Mouse (Mus musculus) heart, embryonic 15.5 days (tissue): ENCODE measurements around the gene Lrrc56. TPM values are rescaled to one million over a fixed set of nuclear protein-coding genes. Genes with fewer than 3 reads are reported as not detected.

Source experiments
- ATAC-seq: fragments of 200-750 bp; cut with Nextera tagmentation; replicated peaks from 2 replicates; pipeline ENCODE4 v1.8.0; 2017; ENCODE audit warnings: low read depth, moderate TSS enrichment; ENCODE audit not compliant: insufficient number of reproducible peaks, insufficient read depth, low FRiP score
- H3K27ac ChIP-seq: fragments of 300-500 bp; sonication (generic); 2 replicates; pipeline ENCODE4 v1.5.1; 2015; ENCODE audit warnings: mild to moderate bottlenecking, inconsistent platforms
- H3K27me3 ChIP-seq: fragments of 300-500 bp; sonication (generic); 2 replicates; pipeline ENCODE4 v1.6.1; 2015; ENCODE audit warnings: inconsistent platforms
- H3K36me3 ChIP-seq: fragments of 300-500 bp; sonication (generic); 2 replicates; pipeline ENCODE4 v1.6.1; 2015; ENCODE audit warnings: mild to moderate bottlenecking, inconsistent platforms
- H3K4me1 ChIP-seq: fragments of 300-500 bp; sonication (generic); replicated peaks from 2 replicates; pipeline ENCODE4 v1.6.1; 2015; ENCODE audit warnings: inconsistent platforms
- H3K4me2 ChIP-seq: fragments of 300-500 bp; sonication (generic); 2 replicates; pipeline ENCODE4 v1.6.1; 2015; ENCODE audit warnings: inconsistent platforms, mild to moderate bottlenecking, moderate library complexity
- H3K4me3 ChIP-seq: fragments of 300-500 bp; sonication (generic); 2 replicates; pipeline ENCODE4 v1.5.1; 2015; ENCODE audit warnings: mild to moderate bottlenecking, inconsistent platforms
- H3K9ac ChIP-seq: fragments of 300-500 bp; sonication (generic); 2 replicates; pipeline ENCODE4 v1.6.1; 2015; ENCODE audit warnings: mild to moderate bottlenecking, inconsistent platforms
- H3K9me3 ChIP-seq: fragments of 300-500 bp; sonication (generic); replicated peaks from 2 replicates; pipeline ENCODE4 v1.6.1; 2016; ENCODE audit warnings: inconsistent platforms
- WGBS: fragments of 180-500 bp; shearing (Covaris S2); methylation state at CpG from one replicate; pipeline ENCODE4 v1.1.7; 2015; ENCODE audit warnings: mixed read lengths; 5-methylcytosine and 5-hydroxymethylcytosine counted together
- polyA plus RNA-seq: library from polyadenylated mRNA; unstranded; fragments of >200 nt; fragmentation: Nextera tagmentation; extraction: Ambion mirVana; gene quantifications from 2 replicates; pipeline ENCODE4 v1.2.1, GENCODE M21; 2015

Gene Lrrc56
- polyA plus RNA-seq, 1 experiment from 2014 or later: 2.7 TPM

DNA sequence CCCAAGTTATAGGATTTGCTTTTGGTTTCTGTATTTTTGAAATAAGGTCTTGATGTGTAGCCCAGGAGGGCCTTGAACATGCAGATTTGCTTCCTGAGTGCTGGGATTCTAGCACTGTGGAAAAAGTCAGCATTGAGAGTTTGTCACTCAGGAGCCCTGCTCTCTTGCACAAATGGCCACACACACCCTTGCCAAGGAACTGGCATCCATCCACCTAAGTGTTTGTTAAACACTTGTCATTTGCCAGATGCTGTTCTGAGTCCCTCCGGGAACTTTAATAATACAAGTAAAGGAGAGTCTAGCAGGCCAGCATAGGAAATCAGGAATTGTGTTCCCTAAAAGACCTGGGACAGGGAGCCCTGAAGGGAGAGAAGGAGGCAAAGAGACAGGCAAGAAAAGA, 24.7 kb upstream of the Lrrc56 start:
- Histone ChIP-seq H3K36me3 (no peaks in the 10 kb centered on the region), H3K9ac (peak overlapping the region; percentile 73; the same call in 1 of the 2 replicates), H3K4me2 (0 out of 2 replicates have a peak overlapping the region, but pooled peaks have one; percentile 78), H3K9me3 (no peaks in the 10 kb centered on the region), H3K27me3 (no peaks in the 10 kb centered on the region), H3K4me3 (0 out of 2 replicates have a peak overlapping the region, but pooled peaks have one; percentile 68), H3K4me1 (peaks cover 37% of the 10 kb centered on the region), H3K27ac (peak overlapping the region; percentile 49; the same call in 1 of the 2 replicates)
- no peak for ATAC-seq
- WGBS: 72% methylated on average over 1 of the region's 1 CpGs

DNA sequence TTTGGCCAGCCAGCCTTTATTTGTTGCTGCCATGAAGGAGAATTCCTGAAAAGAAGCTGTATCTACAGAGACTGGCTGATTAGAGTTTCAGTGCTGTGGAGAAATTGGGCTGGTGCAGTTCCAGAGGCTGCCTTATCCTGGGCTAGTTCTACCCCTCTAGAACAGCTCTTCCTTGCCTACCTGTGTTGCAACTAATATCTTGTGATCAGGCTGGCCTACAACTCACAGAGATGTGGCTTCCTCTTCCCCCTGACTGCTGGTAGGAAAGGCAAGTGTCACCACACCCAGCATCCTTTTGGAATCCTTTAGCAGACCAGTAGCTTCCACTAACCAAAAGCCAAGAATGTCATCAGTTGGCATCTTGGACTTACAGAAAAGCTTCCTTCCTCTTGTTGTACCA, 24.1 kb upstream of the Lrrc56 start:
- no peaks in the 10 kb centered on the region for H3K27me3 ChIP-seq
- H3K36me3 ChIP-seq: no peaks in the 10 kb centered on the region
- no peak overlapping the region for H3K9ac ChIP-seq
- no peak for ATAC-seq
- no peaks in the 10 kb centered on the region for H3K9me3 ChIP-seq
- no peak overlapping the region for H3K4me3 ChIP-seq
- H3K4me1 ChIP-seq: peaks cover 33% of the 10 kb centered on the region
- no peak overlapping the region for H3K4me2 ChIP-seq
- H3K27ac ChIP-seq: no peak overlapping the region

DNA sequence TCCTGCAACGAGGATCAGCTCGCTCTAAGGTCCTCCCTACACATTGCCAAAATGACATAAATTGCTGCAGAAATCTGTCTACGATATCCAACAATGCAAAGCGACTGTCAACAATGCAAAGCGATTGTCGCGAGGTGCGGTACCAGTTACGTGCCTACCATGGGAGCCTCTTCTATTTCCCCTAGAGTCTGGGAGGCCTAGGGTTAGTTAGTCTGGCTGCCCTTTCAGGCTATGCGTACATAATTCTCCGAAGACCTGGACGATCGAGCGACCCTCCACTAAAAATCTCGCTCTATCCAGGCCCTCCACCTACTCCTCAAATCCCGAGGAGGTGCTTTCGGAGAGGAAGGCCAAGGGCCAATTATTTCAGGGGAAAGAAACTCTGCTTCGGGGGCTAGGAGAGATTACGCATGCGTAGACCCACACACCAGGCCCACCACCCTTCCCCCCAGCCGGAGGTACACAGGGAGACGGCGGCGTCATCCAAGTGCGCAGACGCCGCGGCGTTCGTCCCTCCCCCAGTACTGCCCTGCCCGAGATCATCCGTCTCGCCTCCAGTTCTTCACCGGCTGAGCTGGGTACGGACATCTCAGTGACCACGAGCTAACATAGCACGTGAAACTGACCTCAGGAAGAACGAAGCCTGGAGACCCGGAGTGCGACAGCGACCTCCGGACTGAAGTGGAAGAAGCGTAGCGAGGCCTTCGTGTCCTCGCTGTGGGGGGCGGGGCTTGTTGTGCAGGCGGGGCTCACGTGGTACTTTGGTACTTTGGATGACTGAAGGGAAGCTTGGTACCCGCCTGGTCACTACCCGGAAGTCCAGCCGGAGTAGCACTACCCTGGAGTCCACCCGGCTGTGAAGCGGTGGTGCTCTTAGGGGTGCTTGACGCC, 21.6 kb upstream of the Lrrc56 start, which contains the start of gene Rnh1:
Rnh1 (minus strand) TSS at position 742 of the 891 bp plus-strand sequence.
- peaks cover 25% of the 10 kb centered on the region for H3K4me1 ChIP-seq
- no peaks in the 10 kb centered on the region for H3K27me3 ChIP-seq
- no peaks in the 10 kb centered on the region for H3K9me3 ChIP-seq
- ATAC-seq: peak; percentile 94
- H3K4me3 ChIP-seq: peak within 1 kb of the TSS; percentile 68
- H3K27ac ChIP-seq: peak within 1 kb of the TSS; percentile 98
- H3K9ac ChIP-seq: peak within 1 kb of the TSS; percentile 72
- WGBS: 3% methylated on average over 55 of the region's 55 CpGs
- H3K4me2 ChIP-seq: peak within 1 kb of the TSS; percentile 69
- H3K36me3 ChIP-seq: no peaks in the 10 kb centered on the region

DNA sequence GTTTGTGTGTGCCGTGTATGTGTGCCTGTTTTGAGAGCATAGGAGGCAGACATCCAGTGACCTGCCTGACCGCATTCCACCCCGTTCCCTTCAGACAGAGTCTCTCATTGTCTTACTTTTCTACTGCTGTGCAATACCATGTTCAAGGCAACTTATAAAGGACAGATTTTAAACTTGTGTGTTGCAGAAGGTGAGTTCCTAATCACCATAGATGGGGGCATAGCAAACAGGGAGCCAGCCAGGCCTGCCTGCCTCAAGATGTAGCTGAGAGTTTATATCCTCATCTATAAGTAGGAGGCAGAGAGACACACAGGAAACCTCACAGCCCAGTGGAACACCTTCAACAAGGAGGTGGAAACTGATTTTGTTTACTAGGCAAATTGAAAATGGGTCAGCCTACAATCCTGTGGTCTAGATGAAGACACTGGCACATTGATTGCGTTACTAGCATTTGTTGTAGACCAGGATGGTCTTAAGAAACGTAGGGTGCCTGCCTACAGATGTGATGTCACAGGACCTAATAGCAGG, 20.6 kb upstream of the Lrrc56 start:
- Histone ChIP-seq H3K27me3 (no peaks in the 10 kb centered on the region; the same call in 1 of the 2 replicates), H3K36me3 (no peaks in the 10 kb centered on the region), H3K4me2 (peak overlapping the region; percentile 69), H3K9ac (peak overlapping the region; percentile 72; the same call in 1 of the 2 replicates), H3K4me3 (peak overlapping the region; percentile 68), H3K9me3 (no peaks in the 10 kb centered on the region), H3K4me1 (peaks cover 16% of the 10 kb centered on the region), H3K27ac (peak overlapping the region; percentile 98)
- ATAC-seq: no peak
- 86% methylated on average over 5 of the region's 5 CpGs for WGBS

DNA sequence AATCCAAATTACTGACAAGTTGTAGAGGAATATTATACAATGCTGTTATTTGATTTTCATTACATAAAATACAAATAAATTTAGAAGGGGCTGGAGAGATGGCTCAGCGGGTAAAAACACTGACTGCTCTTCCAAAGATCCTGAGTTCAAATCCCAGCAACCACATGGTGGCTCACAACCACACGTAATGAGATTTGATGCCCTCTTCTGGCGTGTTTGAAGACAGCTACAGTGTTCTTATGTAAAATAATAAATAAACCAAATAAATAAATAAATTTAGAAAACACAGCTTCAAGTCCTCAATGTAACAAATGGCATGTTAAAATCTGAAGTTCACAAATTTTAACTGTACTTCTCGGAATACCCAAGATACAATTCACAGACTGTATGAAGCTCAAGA, 18.9 kb upstream of the Lrrc56 start:
- Histone ChIP-seq H3K4me2 (no peak overlapping the region), H3K4me1 (peaks cover 7% of the 10 kb centered on the region), H3K27ac (no peak overlapping the region), H3K36me3 (no peaks in the 10 kb centered on the region), H3K9ac (no peak overlapping the region), H3K27me3 (no peaks in the 10 kb centered on the region; the same call in 1 of the 2 replicates), H3K9me3 (no peaks in the 10 kb centered on the region), H3K4me3 (no peak overlapping the region)
- no peak for ATAC-seq
- 84% methylated on average over 4 of the region's 4 CpGs for WGBS

DNA sequence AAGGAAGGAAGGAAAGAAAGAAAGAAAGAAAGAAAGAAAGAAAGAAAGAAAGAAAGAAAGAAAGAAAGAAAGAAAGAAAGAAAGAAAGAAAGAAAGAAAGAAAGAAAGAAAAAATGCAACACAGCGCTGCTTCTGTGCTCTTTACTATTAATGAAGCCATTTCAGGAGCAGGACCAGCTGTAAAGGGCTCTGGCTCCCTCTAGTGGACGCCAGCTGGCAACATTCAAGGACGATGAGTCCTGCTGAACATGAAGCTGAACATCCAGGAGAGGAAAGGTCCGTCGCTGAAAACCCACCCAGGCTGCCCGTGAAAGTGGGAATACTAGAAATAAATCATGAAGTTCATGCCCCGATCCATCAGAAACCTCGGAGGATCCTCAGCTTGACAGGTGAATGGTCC, 17.8 kb upstream of the Lrrc56 start:
- Histone ChIP-seq H3K9me3 (no peaks in the 10 kb centered on the region), H3K4me3 (no peak overlapping the region), H3K27me3 (no peaks in the 10 kb centered on the region; the same call in 1 of the 2 replicates), H3K27ac (no peak overlapping the region), H3K4me1 (peaks cover 7% of the 10 kb centered on the region), H3K9ac (no peak overlapping the region), H3K36me3 (no peaks in the 10 kb centered on the region), H3K4me2 (no peak overlapping the region)
- 3% methylated on average over 8 of the region's 8 CpGs for WGBS
- no peak for ATAC-seq

DNA sequence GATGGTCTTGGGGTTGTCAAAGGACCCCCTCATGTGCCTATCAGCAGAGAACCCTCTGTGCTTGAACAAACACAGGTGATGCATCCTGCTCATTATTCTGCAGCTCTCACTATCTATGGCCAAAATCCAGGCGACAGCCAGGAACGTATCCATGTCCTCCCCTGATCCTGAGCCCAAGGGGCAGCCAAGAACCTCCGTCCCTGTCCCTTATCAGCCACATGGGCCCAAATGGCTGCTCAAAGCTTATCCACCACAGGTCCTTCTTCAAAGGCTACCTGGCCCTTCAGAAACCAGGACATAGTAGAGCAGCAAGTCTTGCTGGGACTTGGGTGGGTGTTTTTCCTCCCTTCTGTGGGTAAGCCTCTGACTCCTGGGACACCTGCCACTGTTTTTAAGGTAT, 5.8 kb upstream of the Lrrc56 start:
- H3K9me3 ChIP-seq: no peaks in the 10 kb centered on the region
- no peaks in the 10 kb centered on the region for H3K27me3 ChIP-seq
- H3K27ac ChIP-seq: no peak overlapping the region
- H3K36me3 ChIP-seq: peaks cover 21% of the 10 kb centered on the region
- no peak for ATAC-seq
- H3K4me3 ChIP-seq: no peak overlapping the region
- no peak overlapping the region for H3K4me2 ChIP-seq
- H3K9ac ChIP-seq: no peak overlapping the region
- H3K4me1 ChIP-seq: peaks cover 18% of the 10 kb centered on the region
- 68% methylated on average over 3 of the region's 3 CpGs for WGBS

DNA sequence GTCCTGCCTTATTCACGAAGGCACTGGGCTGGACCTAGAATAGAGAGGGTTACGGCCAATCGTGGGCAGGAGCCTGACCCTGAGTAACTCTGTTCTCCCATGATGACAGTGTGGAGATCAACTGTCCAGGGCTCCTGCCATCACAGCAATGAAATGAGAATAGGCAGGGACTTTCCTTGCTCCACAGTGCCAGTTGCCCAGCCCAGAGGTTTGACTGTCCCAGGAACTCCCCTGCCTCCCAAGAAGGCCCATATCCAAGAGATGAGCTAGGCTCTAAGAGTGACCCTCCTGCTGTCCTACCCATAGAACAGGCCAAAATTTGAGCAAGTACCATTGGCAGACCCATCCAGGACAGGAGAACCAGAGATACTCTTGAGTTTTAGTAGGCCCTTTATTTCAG, 5.2 kb upstream of the Lrrc56 start:
- Histone ChIP-seq H3K27ac (no peak overlapping the region), H3K4me1 (peaks cover 19% of the 10 kb centered on the region), H3K9me3 (no peaks in the 10 kb centered on the region), H3K4me3 (no peak overlapping the region), H3K4me2 (no peak overlapping the region), H3K9ac (no peak overlapping the region), H3K36me3 (peaks cover 21% of the 10 kb centered on the region), H3K27me3 (no peaks in the 10 kb centered on the region)
- ATAC-seq: no peak
- WGBS: 92% methylated on average over 3 of the region's 3 CpGs

DNA sequence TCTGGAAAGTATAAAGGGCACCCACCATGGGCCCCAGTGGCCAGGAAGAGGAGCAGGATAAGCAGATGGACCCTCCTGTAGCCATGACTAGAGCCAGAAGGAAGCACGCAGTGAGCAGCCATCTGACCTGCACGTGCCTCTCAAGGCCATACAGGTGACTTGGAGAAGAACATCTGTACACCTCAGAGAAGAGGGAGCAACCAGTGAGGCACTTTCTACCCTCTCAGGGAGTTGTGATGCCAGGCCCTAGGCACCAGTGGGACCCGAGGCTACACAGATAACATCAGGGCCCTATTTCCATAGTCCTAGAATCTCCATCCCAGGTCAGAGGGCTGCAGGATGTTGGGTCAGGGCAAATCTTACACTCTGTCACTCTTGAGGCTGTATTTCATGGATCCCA, 3.7 kb upstream of the Lrrc56 start:
- Histone ChIP-seq H3K36me3 (peaks cover 21% of the 10 kb centered on the region), H3K27ac (no peak overlapping the region), H3K4me1 (peaks cover 23% of the 10 kb centered on the region), H3K9ac (no peak overlapping the region), H3K4me3 (no peak overlapping the region), H3K27me3 (no peaks in the 10 kb centered on the region), H3K9me3 (no peaks in the 10 kb centered on the region), H3K4me2 (no peak overlapping the region)
- ATAC-seq: no peak
- WGBS: 92% methylated on average over 3 of the region's 3 CpGs

DNA sequence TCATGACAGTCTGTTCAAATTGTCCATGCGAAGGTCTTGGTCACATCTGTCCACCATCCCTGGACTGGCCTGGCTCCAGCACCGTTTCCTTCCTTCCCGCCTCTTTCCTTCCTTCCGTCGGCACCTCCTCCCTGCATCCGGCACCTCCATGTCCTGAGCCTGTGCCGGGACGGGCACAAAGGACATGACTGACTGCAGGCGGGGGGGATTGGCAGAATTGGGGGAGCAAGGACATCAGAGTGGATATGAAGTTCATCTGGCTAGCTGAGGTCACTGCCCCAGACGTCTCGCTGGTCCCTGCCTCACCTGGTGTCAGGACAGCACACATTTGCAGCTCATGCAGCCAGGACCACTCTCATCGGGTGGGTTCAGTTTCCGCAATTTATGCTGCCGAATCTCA, 2.9 kb upstream of the Lrrc56 start:
- Histone ChIP-seq H3K27me3 (no peaks in the 10 kb centered on the region), H3K36me3 (peaks cover 21% of the 10 kb centered on the region), H3K4me2 (no peak overlapping the region), H3K27ac (no peak overlapping the region), H3K4me3 (no peak overlapping the region), H3K9ac (no peak overlapping the region), H3K4me1 (peaks cover 26% of the 10 kb centered on the region), H3K9me3 (no peaks in the 10 kb centered on the region)
- ATAC-seq: no peak
- 84% methylated on average over 14 of the region's 14 CpGs for WGBS

DNA sequence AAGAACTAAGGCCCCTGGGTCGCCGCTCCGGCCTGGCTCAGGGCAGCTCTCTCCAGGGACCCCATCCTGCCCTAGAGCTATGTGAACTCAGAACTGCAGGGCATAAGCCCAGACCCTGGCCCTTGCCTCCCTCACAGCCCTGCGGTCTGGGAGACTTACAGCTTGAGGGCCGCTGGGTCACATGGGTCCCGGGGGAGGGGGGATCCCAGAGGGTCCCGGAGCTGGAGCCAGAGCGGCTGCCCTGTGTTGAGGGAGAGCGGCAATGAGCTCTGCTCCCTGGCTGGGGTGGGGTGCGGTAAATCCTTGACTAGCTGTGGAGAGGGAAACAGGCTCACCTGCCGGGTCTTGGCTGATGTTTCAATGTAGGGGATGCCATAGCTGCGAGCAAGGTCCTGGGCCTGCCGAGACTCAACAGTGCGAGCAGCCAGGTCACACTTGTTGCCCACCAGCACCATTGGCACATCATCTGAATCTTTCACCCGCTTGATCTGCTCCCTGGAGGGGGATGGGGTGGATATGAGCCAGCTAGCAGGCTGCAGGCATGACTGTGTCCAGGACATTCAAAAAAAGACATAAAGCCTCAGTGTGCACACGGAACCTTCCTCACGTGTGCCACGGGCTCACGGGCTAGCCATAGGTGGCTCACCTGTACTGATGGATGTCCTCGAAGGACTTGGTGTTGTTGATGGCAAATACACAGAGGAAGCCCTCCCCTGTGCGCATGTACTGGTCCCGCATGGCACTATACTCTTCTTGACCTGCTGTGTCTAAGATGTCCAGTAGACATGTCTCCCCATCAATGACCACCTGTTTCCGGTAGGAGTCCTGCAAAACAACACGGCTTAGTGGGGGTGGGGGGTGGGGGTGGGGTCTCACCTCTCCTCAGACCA, 1.9 kb upstream of the Lrrc56 start:
- Histone ChIP-seq H3K36me3 (peaks cover 21% of the 10 kb centered on the region), H3K27me3 (no peaks in the 10 kb centered on the region), H3K4me3 (peak overlapping the region; percentile 95; the same call in 1 of the 2 replicates), H3K27ac (no peak overlapping the region), H3K9ac (0 out of 2 replicates have a peak overlapping the region, but pooled peaks have one; percentile 18), H3K4me2 (peak overlapping the region; percentile 90), H3K4me1 (peaks cover 26% of the 10 kb centered on the region), H3K9me3 (no peaks in the 10 kb centered on the region)
- no peak for ATAC-seq
- WGBS: 89% methylated on average over 24 of the region's 24 CpGs
